ENCODE assay signal across 8 mouse cellular contexts in genomic region chr3:121307532-121308234, GRCm38 (mm10). TPM values are rescaled to one million over a fixed set of nuclear protein-coding genes. Genes with fewer than 3 reads are reported as not detected.
DNase-seq lines count a peak whose midpoint lies in the region; ATAC-seq and TF ChIP-seq lines count a peak whose summit lies in the region.

No protein-coding gene starts in this region.

- ATAC-seq in limb, embryonic 13.5 days (ENCODE audit: low FRiP score, low read depth), result peak; percentile 81
- peak; percentile 73; the same call in 1 of the 2 replicates for ATAC-seq in midbrain, postnatal 0 days (ENCODE audit: low FRiP score)

- H3K9ac ChIP-seq in limb, embryonic 13.5 days, result no peak overlapping the region
- no peak overlapping the region for H3K9ac ChIP-seq in midbrain, postnatal 0 days (replicated peaks; ENCODE audit: low read length, poor library complexity, severe bottlenecking)

- peak; percentile 89 for DNase-seq in 3T3-L1 (ENCODE audit: low read depth, low spot score)
- DNase-seq in adrenal gland, postnatal 14 days, result peak; percentile 87
- peak; percentile 83 for DNase-seq in embryonic facial prominence, embryonic 10.5 days (ENCODE audit: low spot score)
- DNase-seq in heart, adult 18-20 months, result peak; percentile 70 to 86
- DNase-seq in kidney, adult 9 months, result peak; percentile 83
- peak; percentile 88 for DNase-seq in midbrain, postnatal 0 days (ENCODE audit: low spot score)
- peak; percentile 58 to 77 for DNase-seq in spleen, postnatal 10 days (ENCODE audit: low spot score in 2 of 2)

- WGBS in embryonic facial prominence, embryonic 10.5 days, result 77% methylated on average over 7 of the region's 7 CpGs
- WGBS in limb, embryonic 13.5 days, result 70% methylated on average over 7 of the region's 7 CpGs
- 80% methylated on average over 7 of the region's 7 CpGs for WGBS in midbrain, postnatal 0 days

- peaks cover 9% of the 10 kb centered on the region; the same call in 1 of the 2 replicates for H3K36me3 ChIP-seq in embryonic facial prominence, embryonic 10.5 days (replicated peaks)
- peaks cover 9% of the 10 kb centered on the region for H3K36me3 ChIP-seq in limb, embryonic 13.5 days
- H3K36me3 ChIP-seq in midbrain, postnatal 0 days (ENCODE audit: insufficient read depth, low read length), result no peaks in the 10 kb centered on the region

- H3K4me2 ChIP-seq in limb, embryonic 13.5 days (replicated peaks), result no peak overlapping the region
- H3K4me2 ChIP-seq in midbrain, postnatal 0 days (ENCODE audit: low read depth, low read length, poor library complexity, severe bottlenecking), result no peak overlapping the region

- H3K9me3 ChIP-seq in embryonic facial prominence, embryonic 10.5 days, result no peaks in the 10 kb centered on the region
- H3K9me3 ChIP-seq in limb, embryonic 13.5 days, result no peaks in the 10 kb centered on the region
- no peaks in the 10 kb centered on the region for H3K9me3 ChIP-seq in midbrain, postnatal 0 days (ENCODE audit: low read length)

- H3K27ac ChIP-seq in embryonic facial prominence, embryonic 10.5 days (replicated peaks), result peak overlapping the region; percentile 26; the same call in 1 of the 2 replicates
- no peak overlapping the region for H3K27ac ChIP-seq in limb, embryonic 13.5 days
- H3K27ac ChIP-seq in midbrain, postnatal 0 days (ENCODE audit: low read depth, low read length), result no peak overlapping the region

- H3K27me3 ChIP-seq in embryonic facial prominence, embryonic 10.5 days (replicated peaks; ENCODE audit: low read depth, poor library complexity, severe bottlenecking), result no peaks in the 10 kb centered on the region
- H3K27me3 ChIP-seq in limb, embryonic 13.5 days, result no peaks in the 10 kb centered on the region
- no peaks in the 10 kb centered on the region for H3K27me3 ChIP-seq in midbrain, postnatal 0 days (ENCODE audit: insufficient read depth, low read length)

- no peaks in the 10 kb centered on the region for H3K4me1 ChIP-seq in embryonic facial prominence, embryonic 10.5 days
- H3K4me1 ChIP-seq in limb, embryonic 13.5 days, result peaks cover 3% of the 10 kb centered on the region; the same call in 1 of the 2 replicates
- H3K4me1 ChIP-seq in midbrain, postnatal 0 days (ENCODE audit: insufficient read depth, low read length), result 0 out of 2 replicates have a peak, but pooled peaks cover 3% of the 10 kb centered on the region

- peak; percentile 100 for TF ChIP-seq CTCF in midbrain, postnatal 0 days (IDR thresholded peaks at IDR 0.05)

- no peak overlapping the region for H3K4me3 ChIP-seq in embryonic facial prominence, embryonic 10.5 days
- no peak overlapping the region for H3K4me3 ChIP-seq in limb, embryonic 13.5 days
- H3K4me3 ChIP-seq in midbrain, postnatal 0 days (ENCODE audit: low read depth, low read length), result no peak overlapping the region

RNA-seq across cellular contexts. Expression of gene Alg14, which starts 16.1 kb away (rescaled TPM):
- 37.2 and 37.9 TPM in 2 replicates for total RNA-seq in adrenal gland, postnatal 14 days (2021)
- polyA plus RNA-seq in embryonic facial prominence, embryonic 10.5 days (2016; fragmentation: Nextera tagmentation; extraction: Ambion mirVana), result 30.7 and 34.3 TPM in 2 replicates
- 10 to 100 TPM; 12.4 to 13.5 TPM for total RNA-seq in heart, adult 18-20 months (2021)
- 37.0 and 41.6 TPM in 2 replicates for polyA plus RNA-seq in limb, embryonic 13.5 days (2015; fragmentation: Nextera tagmentation; extraction: Ambion mirVana)
- 18.5 and 18.8 TPM in 2 replicates for total RNA-seq in midbrain, postnatal 0 days (2014; rRNA removed)
- polyA plus RNA-seq in midbrain, postnatal 0 days (2015; fragmentation: Nextera tagmentation; extraction: Ambion mirVana), result 26.0 and 31.1 TPM in 2 replicates

RNA-seq across cellular contexts. Expression of gene Tmem56, which starts 24.8 kb away (rescaled TPM):
- total RNA-seq in adrenal gland, postnatal 14 days (2021), result 24.9 and 35.0 TPM in 2 replicates
- polyA plus RNA-seq in embryonic facial prominence, embryonic 10.5 days (2016; fragmentation: Nextera tagmentation; extraction: Ambion mirVana), result 0.81 and 0.84 TPM in 2 replicates
- 1 to 10 TPM; 1.3 to 1.7 TPM for total RNA-seq in heart, adult 18-20 months (2021)
- 0.94 and 1.0 TPM in 2 replicates for polyA plus RNA-seq in limb, embryonic 13.5 days (2015; fragmentation: Nextera tagmentation; extraction: Ambion mirVana)
- 12.2 and 15.0 TPM in 2 replicates for total RNA-seq in midbrain, postnatal 0 days (2014; rRNA removed)
- polyA plus RNA-seq in midbrain, postnatal 0 days (2015; fragmentation: Nextera tagmentation; extraction: Ambion mirVana), result 2.9 and 3.3 TPM in 2 replicates
